Mouse (Mus musculus) kidney, embryonic 14.5 days (tissue): ENCODE data around the gene 4930564D02Rik. TPM values are rescaled to one million over a fixed set of nuclear protein-coding genes. Genes with fewer than 3 reads are reported as not detected.
A peak's percentile ranks its signal among the peaks of the same experiment; 100 is the strongest.

Experiments
- ATAC-seq: fragments of 200-750 bp; cut with Nextera tagmentation; 2 replicates; pipeline ENCODE4 v1.8.0; 2017; ENCODE audit warnings: moderate number of reproducible peaks, mild to moderate bottlenecking, moderate TSS enrichment, moderate library complexity; ENCODE audit not compliant: low FRiP score, low TSS enrichment
- H3K27ac ChIP-seq: fragments of 300-500 bp; sonication (generic); 2 replicates; pipeline ENCODE4 v1.5.1; 2014; ENCODE audit warnings: low read depth, mild to moderate bottlenecking, low read length, moderate library complexity, mixed read lengths
- H3K27me3 ChIP-seq: fragments of 300-500 bp; sonication (generic); 2 replicates; pipeline ENCODE4 v1.6.1; 2014; ENCODE audit warnings: mild to moderate bottlenecking, low read length; ENCODE audit not compliant: control insufficient read depth, insufficient read depth
- H3K36me3 ChIP-seq: fragments of 300-500 bp; sonication (generic); 2 replicates; pipeline ENCODE4 v1.6.1; 2014; ENCODE audit warnings: low read length, mixed read lengths; ENCODE audit not compliant: control insufficient read depth, insufficient read depth
- H3K4me1 ChIP-seq: fragments of 300-500 bp; sonication (generic); 2 replicates; pipeline ENCODE4 v1.6.1; 2014; ENCODE audit warnings: low read length, mixed read lengths; ENCODE audit not compliant: control insufficient read depth, insufficient read depth
- H3K4me2 ChIP-seq: fragments of 300-500 bp; sonication (generic); replicated peaks from 2 replicates; pipeline ENCODE4 v1.6.1; 2014; ENCODE audit warnings: low read depth, mild to moderate bottlenecking, low read length
- H3K4me3 ChIP-seq: fragments of 300-500 bp; sonication (generic); 2 replicates; pipeline ENCODE4 v1.5.1; 2014; ENCODE audit warnings: mild to moderate bottlenecking, low read length
- H3K9ac ChIP-seq: fragments of 300-500 bp; sonication (generic); 2 replicates; pipeline ENCODE4 v1.6.1; 2014; ENCODE audit warnings: low read depth, mild to moderate bottlenecking, low read length, moderate library complexity
- H3K9me3 ChIP-seq: fragments of 300-500 bp; sonication (generic); 2 replicates; pipeline ENCODE4 v1.6.1; 2016; ENCODE audit warnings: low read length; ENCODE audit not compliant: control insufficient read depth
- whole genome bisulfite sequencing: fragments of 180-500 bp; shearing (Covaris S2); extraction: QIAGEN DNeasy Blood & Tissue Kit; methylation state at CpG from one replicate; pipeline ENCODE4 v1.1.7; 2014; 5-methylcytosine and 5-hydroxymethylcytosine counted together
- polyA plus RNA-seq: library from polyadenylated mRNA; unstranded; fragments of >200 nt; fragmentation: Nextera tagmentation; extraction: Ambion mirVana; gene quantifications from 2 replicates; pipeline ENCODE4 v1.2.1, GENCODE M21; 2014

4930564D02Rik gene
- not detected in 2 replicates for polyA plus RNA-seq

- 78% methylated on average over 10 of the region's 10 CpGs for WGBS
Observed at GRCm38 (mm10) chr3:105066544-105066943, at the start of gene 4930564D02Rik. 4930564D02Rik (plus strand) TSS chr3:105066844.

GRCm38 (mm10) chr3:105017314-105017713, 49.3 kb upstream of the 4930564D02Rik start:
- no peak for ATAC-seq
- Histone ChIP-seq H3K27ac (peak overlapping the region; percentile 1; the same call in 1 of the 2 replicates), H3K9ac (no peak overlapping the region), H3K4me1 (no peaks in the 10 kb centered on the region), H3K27me3 (no peaks in the 10 kb centered on the region), H3K4me2 (no peak overlapping the region), H3K9me3 (no peaks in the 10 kb centered on the region), H3K36me3 (no peaks in the 10 kb centered on the region), H3K4me3 (no peak overlapping the region)
- WGBS, result 85% methylated on average over 8 of the region's 8 CpGs

More at GRCm38 (mm10) chr3:105066544-105066943, at the start of gene 4930564D02Rik:
- ATAC-seq, result no peak
- H3K4me1 ChIP-seq, result no peaks in the 10 kb centered on the region
- no peak within 1 kb of the TSS for H3K4me3 ChIP-seq
- no peaks in the 10 kb centered on the region for H3K36me3 ChIP-seq
- H3K9me3 ChIP-seq, result no peaks in the 10 kb centered on the region
- no peak within 1 kb of the TSS for H3K9ac ChIP-seq
- no peaks in the 10 kb centered on the region for H3K27me3 ChIP-seq
- H3K27ac ChIP-seq, result no peak within 1 kb of the TSS
- no peak within 1 kb of the TSS for H3K4me2 ChIP-seq

GRCm38 (mm10) chr3:105018085-105018782, 48.4 kb upstream of the 4930564D02Rik start:
- ATAC-seq, result no peak
- Histone ChIP-seq H3K36me3 (0 out of 2 replicates have a peak, but pooled peaks cover 3% of the 10 kb centered on the region), H3K9ac (no peak overlapping the region), H3K4me3 (no peak overlapping the region), H3K27me3 (no peaks in the 10 kb centered on the region), H3K4me2 (no peak overlapping the region), H3K4me1 (no peaks in the 10 kb centered on the region), H3K9me3 (no peaks in the 10 kb centered on the region), H3K27ac (peak overlapping the region; percentile 33; the same call in 1 of the 2 replicates)
- 77% methylated on average over 10 of the region's 10 CpGs for WGBS

- Histone ChIP-seq H3K27ac (peak overlapping the region; percentile 33; the same call in 1 of the 2 replicates), H3K9ac (no peak overlapping the region), H3K9me3 (no peaks in the 10 kb centered on the region), H3K4me3 (no peak overlapping the region), H3K36me3 (0 out of 2 replicates have a peak, but pooled peaks cover 3% of the 10 kb centered on the region), H3K27me3 (no peaks in the 10 kb centered on the region), H3K4me2 (no peak overlapping the region), H3K4me1 (no peaks in the 10 kb centered on the region)
- 80% methylated on average over 6 of the region's 6 CpGs for WGBS
- ATAC-seq, result no peak
Observed at GRCm38 (mm10) chr3:105018783-105019105, 47.9 kb upstream of the 4930564D02Rik start.

GRCm38 (mm10) chr3:105019826-105020692, 46.6 kb upstream of the 4930564D02Rik start:
- H3K4me1 ChIP-seq, result no peaks in the 10 kb centered on the region
- no peak overlapping the region for H3K4me3 ChIP-seq
- H3K4me2 ChIP-seq, result no peak overlapping the region
- 58% methylated on average over 12 of the region's 12 CpGs for WGBS
- H3K27me3 ChIP-seq, result no peaks in the 10 kb centered on the region
- no peak overlapping the region for H3K9ac ChIP-seq
- H3K9me3 ChIP-seq, result no peaks in the 10 kb centered on the region
- H3K27ac ChIP-seq, result no peak overlapping the region; the same call in 1 of the 2 replicates
- ATAC-seq, result no peak
- H3K36me3 ChIP-seq, result 0 out of 2 replicates have a peak, but pooled peaks cover 3% of the 10 kb centered on the region

- peak overlapping the region; percentile 38; the same call in 1 of the 2 replicates for H3K27ac ChIP-seq
- no peaks in the 10 kb centered on the region for H3K4me1 ChIP-seq
- no peak overlapping the region for H3K9ac ChIP-seq
- H3K27me3 ChIP-seq, result no peaks in the 10 kb centered on the region
- ATAC-seq, result no peak
- H3K36me3 ChIP-seq, result peaks cover 13% of the 10 kb centered on the region; the same call in 1 of the 2 replicates
- WGBS, result 80% methylated on average over 10 of the region's 10 CpGs
- H3K4me3 ChIP-seq, result no peak overlapping the region
- H3K9me3 ChIP-seq, result no peaks in the 10 kb centered on the region
- H3K4me2 ChIP-seq, result no peak overlapping the region
Observed at GRCm38 (mm10) chr3:105023371-105024005, 43.2 kb upstream of the 4930564D02Rik start.

- no peaks in the 10 kb centered on the region for H3K9me3 ChIP-seq
- H3K4me2 ChIP-seq, result no peak overlapping the region
- 71% methylated on average over 10 of the region's 10 CpGs for WGBS
- H3K36me3 ChIP-seq, result peaks cover 60% of the 10 kb centered on the region
- H3K27ac ChIP-seq, result peak overlapping the region; percentile 7; the same call in 1 of the 2 replicates
- H3K27me3 ChIP-seq, result no peaks in the 10 kb centered on the region
- H3K4me3 ChIP-seq, result no peak overlapping the region
- no peak for ATAC-seq
- no peaks in the 10 kb centered on the region; the same call in 1 of the 2 replicates for H3K4me1 ChIP-seq
- no peak overlapping the region for H3K9ac ChIP-seq
Observed at GRCm38 (mm10) chr3:105036281-105036847, 30.3 kb upstream of the 4930564D02Rik start.

GRCm38 (mm10) chr3:105037240-105037770, 29.3 kb upstream of the 4930564D02Rik start:
- 87% methylated on average over 6 of the region's 6 CpGs for WGBS
- no peak for ATAC-seq
- Histone ChIP-seq H3K9me3 (no peaks in the 10 kb centered on the region), H3K27ac (no peak overlapping the region; the same call in 1 of the 2 replicates), H3K4me1 (no peaks in the 10 kb centered on the region; the same call in 1 of the 2 replicates), H3K9ac (no peak overlapping the region), H3K4me3 (no peak overlapping the region), H3K4me2 (no peak overlapping the region), H3K36me3 (peaks cover 52% of the 10 kb centered on the region), H3K27me3 (no peaks in the 10 kb centered on the region)
